Mouse (Mus musculus) olfactory bulb, adult 2 months (tissue): Measurements from ENCODE around the gene Tmem102. TPM values are rescaled to one million over a fixed set of nuclear protein-coding genes. Genes with fewer than 3 reads are reported as not detected.

Source experiments
- H3K27ac ChIP-seq: fragments of 200-500 bp; 2 replicates; pipeline ENCODE4 v1.5.1; 2012; ENCODE audit warnings: low read depth, low read length; ENCODE audit not compliant: insufficient read depth
- H3K4me1 ChIP-seq: fragments of 200-500 bp; 2 replicates; pipeline ENCODE4 v1.6.1; 2012; ENCODE audit warnings: low read length; ENCODE audit not compliant: control insufficient read depth, insufficient read depth
- H3K4me3 ChIP-seq: fragments of 200-500 bp; 2 replicates; pipeline ENCODE4 v1.5.1; 2012; ENCODE audit warnings: mild to moderate bottlenecking, low read depth, low read length, moderate library complexity; ENCODE audit not compliant: insufficient read depth
- CTCF ChIP-seq: fragments of 200-500 bp; IDR thresholded peaks from 2 replicates; pipeline ENCODE4 v1.5.1; 2012; ENCODE audit warnings: low read depth, mild to moderate bottlenecking, low read length, moderate library complexity; ENCODE audit not compliant: insufficient read depth
- POLR2A ChIP-seq: fragments of 200-500 bp; IDR thresholded peaks from 2 replicates; pipeline ENCODE4 v1.6.1; 2012; ENCODE audit warnings: mild to moderate bottlenecking, low read depth, low read length, moderate library complexity; ENCODE audit not compliant: insufficient read depth
- WGBS: fragments of 180-500 bp; shearing (Covaris S2); methylation state at CpG from one replicate; pipeline ENCODE4 v1.1.7; 2018; 5-methylcytosine and 5-hydroxymethylcytosine counted together
- polyA plus RNA-seq: library from polyadenylated mRNA; stranded (reverse); fragments of >200 nt; gene quantifications from 2 replicates; pipeline ENCODE4 v1.2.4, GENCODE M21; 2012; ENCODE audit warnings: low replicate concordance; ENCODE audit not compliant: missing spikeins, insufficient read depth, insufficient read length

Gene Tmem102
- not detected in 2 replicates for polyA plus RNA-seq

DNA sequence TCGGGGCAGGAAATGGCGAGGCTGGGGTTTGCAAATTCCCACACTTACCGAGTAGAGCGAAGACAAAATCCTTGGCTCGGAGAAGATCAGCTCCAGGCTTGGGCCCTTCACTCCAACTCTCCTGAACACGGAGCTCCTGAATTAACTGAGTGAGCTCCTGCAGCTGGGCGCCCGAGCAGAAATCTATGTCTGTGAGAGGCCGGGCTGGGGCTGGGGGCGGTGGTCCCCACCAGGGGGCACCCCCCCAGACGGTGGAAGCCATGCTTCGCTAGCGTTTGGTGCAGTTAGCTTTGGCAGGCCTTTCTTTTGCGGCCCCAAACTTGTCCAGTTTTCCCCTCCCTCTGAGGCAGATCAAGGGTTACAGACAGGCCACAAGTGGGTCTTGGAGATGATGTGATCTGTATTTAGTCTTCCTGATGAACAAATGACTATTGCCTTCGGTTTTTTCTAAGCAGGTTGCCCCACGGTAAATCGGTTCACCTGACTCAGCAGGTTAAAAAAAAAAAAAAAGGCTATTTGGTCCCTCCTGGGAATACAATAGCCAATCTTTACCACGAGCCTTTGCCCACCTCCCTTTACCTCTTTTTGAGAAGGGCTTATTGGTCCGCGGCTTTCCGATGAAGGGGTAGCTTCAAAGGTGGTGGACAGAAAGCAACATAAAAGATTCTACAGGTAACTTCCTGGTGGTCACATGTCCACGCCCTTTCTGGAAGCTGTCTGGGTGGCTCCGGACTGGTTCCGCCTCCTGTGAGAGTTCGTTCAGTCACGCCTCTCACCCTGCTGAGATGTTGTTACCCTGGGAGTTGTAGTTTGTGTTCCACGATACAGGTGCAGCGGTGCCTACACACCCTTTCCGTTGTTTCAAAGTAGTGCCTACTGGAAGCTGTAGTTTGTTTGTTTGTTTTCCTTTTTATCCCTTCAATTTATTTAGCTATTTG lies at the start of gene Tmem102:
Tmem102 (minus strand) TSS at position 653 of the 938 bp plus-strand sequence.
- TF ChIP-seq CTCF: no peak
- no peak for TF ChIP-seq POLR2A
- no peak within 1 kb of the TSS for H3K4me3 ChIP-seq
- no peak within 1 kb of the TSS for H3K27ac ChIP-seq
- H3K4me1 ChIP-seq: peaks cover 31% of the 10 kb centered on the region
- 35% methylated on average over 29 of the region's 29 CpGs for WGBS

DNA sequence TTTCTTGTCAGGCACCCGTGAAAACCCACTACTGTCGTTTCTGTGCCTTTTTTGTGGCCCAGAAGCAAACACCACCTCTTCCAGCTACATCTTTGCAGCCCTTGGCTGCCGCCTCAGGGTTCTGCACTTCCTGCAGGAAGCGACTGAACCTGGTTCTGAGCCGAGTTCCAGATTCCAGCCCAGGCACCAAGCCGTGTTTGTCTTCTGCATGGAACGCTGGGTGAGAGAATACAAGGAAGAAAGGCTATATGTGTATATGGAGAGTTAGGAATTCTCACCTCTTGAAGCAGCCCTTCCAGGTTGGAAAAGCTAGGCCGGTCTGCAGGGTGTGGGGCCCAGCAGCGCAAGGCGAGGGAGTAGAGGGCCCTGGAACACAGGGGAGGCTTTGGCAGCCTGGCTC lies 49.3 kb upstream of the Tmem102 start:
- 86% methylated on average over 10 of the region's 10 CpGs for WGBS
- TF ChIP-seq CTCF (no peak), POLR2A (no peak)
- Histone ChIP-seq H3K4me1 (no peaks in the 10 kb centered on the region; the same call in 1 of the 2 replicates), H3K27ac (no peak overlapping the region), H3K4me3 (no peak overlapping the region)

- 59% methylated on average over 7 of the region's 7 CpGs for WGBS
- Histone ChIP-seq H3K4me1 (no peaks in the 10 kb centered on the region; the same call in 1 of the 2 replicates), H3K4me3 (no peak overlapping the region), H3K27ac (no peak overlapping the region)
- TF ChIP-seq POLR2A: no peak
- no peak for TF ChIP-seq CTCF
These were observed 48.6 kb upstream of the Tmem102 start for GRCm38 (mm10) chr11:69853994-69854393.

DNA sequence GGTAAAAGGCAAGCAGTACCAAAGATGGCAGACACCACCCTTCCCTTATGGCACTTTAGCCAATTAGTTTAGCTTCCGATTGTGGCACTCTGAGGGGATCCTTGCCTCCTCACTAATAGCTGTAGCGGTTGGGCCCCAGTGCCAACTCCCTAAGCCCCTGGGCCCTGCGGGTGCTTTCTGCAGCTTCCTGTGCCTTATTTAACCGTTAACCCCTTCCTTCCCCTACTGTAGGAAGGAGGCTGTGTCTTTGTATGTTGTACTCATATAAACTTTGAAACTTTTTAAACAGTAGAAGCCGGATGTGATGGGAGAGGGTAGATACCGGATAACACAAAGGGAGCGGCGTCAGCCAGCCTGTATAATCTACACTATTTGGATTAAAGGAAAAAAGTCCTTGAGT lies 45.3 kb upstream of the Tmem102 start:
- WGBS: 63% methylated on average over 8 of the region's 8 CpGs
- Histone ChIP-seq H3K4me3 (no peak overlapping the region), H3K4me1 (peaks cover 14% of the 10 kb centered on the region), H3K27ac (no peak overlapping the region)
- TF ChIP-seq CTCF: no peak
- TF ChIP-seq POLR2A: no peak

GRCm38 (mm10) chr11:69849884-69850283 lies 44.5 kb upstream of the Tmem102 start:
- WGBS: 94% methylated on average over 15 of the region's 15 CpGs
- Histone ChIP-seq H3K4me3 (no peak overlapping the region), H3K4me1 (peaks cover 14% of the 10 kb centered on the region), H3K27ac (no peak overlapping the region)
- TF ChIP-seq CTCF: no peak
- TF ChIP-seq POLR2A: no peak

DNA sequence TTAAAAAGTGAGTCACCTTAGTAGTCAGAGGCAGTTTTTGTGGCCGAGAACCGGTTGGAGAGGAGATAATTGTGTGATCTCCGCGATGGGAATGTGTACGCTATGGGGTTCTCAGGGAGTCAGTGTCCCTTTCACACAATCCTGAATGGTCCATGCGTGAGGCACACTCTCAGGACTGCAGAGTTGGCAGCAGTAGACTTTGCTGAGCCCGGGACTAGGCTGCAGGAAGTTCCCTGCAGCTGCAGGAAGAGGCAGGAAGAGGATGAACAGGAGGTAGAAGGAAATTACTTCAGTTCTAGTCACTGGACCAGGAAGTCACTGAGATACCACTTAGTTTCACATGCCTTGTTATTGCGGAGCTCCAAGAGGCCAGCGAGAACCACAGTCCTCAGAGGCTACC lies 43.7 kb upstream of the Tmem102 start:
- Histone ChIP-seq H3K4me3 (no peak overlapping the region), H3K4me1 (peaks cover 14% of the 10 kb centered on the region), H3K27ac (no peak overlapping the region)
- TF ChIP-seq POLR2A (no peak), CTCF (no peak)
- 83% methylated on average over 9 of the region's 9 CpGs for WGBS

DNA sequence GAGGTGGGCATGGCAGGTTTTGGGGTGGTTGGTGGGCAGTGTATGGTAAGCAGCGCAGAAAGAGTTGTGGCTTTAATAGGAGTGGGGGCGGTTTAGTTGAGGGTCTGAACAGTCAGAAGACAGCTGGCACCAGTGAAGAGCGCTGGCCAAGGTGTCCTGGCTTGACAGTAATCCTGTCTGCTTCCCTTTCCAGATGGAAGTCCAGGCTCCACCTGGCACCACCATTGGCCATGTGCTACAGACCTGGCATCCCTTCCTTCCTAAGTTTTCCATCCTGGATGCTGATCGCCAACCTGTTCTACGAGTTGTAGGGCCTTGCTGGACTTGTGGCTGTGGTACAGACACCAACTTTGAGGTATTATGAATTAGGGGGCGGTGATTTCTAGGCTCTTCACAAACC lies 42.6 kb upstream of the Tmem102 start:
- H3K4me3 ChIP-seq: no peak overlapping the region

DNA sequence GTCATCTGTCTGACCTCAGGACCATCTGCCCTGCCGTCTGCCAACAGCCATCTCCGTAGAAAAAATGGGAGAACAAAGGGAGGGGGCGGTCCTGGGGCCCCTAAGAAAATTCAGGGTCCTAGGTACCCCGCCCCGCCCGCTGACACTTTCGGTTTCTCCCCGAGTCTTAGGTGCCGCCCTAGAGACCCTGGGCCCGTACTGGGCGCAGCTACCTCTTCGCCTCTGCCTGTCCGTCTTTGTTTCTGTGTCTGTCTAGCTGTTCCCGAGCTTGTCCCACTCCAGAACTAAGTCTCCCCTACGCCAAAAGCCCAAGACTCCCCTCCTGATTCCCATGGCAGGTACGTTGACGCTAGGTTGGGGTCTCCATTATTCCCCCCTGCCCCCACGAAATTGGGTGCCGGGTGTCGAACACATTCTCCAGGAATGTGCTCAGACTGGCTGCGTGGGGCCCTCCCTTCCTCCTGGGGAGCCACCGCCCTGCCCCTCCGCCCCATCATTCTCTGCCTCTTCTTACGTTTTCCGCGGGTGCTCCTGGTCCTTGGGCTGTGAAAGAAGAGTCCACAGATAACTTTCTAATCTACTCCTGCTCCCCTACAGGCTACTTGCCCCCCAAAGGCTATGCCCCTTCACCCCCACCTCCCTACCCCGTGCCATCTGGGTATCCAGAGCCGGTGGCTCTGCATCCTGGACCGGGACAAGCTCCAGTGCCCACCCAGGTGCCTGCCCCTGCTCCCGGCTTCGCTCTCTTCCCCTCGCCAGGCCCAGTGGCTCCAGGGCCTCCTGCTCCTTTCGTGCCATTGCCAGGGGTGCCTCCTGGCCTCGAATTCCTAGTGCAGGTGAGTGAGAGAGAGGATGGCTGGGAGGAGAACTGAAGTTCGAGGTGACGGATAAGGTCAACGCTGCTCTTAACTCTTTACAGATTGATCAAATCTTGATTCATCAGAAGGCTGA lies 41.6 kb upstream of the Tmem102 start:
- Histone ChIP-seq H3K4me3 (peak overlapping the region; percentile 71), H3K27ac (no peak overlapping the region; the same call in 1 of the 2 replicates), H3K4me1 (peaks cover 14% of the 10 kb centered on the region)
- TF ChIP-seq POLR2A (0 out of 2 replicates have a peak, but pooled peaks have one; percentile 9), CTCF (no peak)
- WGBS: 17% methylated on average over 37 of the region's 37 CpGs

More for the DNA sequence above, 42.6 kb upstream of the Tmem102 start:
- WGBS: 96% methylated on average over 6 of the region's 6 CpGs
- no peak overlapping the region for H3K27ac ChIP-seq
- no peak for TF ChIP-seq POLR2A
- TF ChIP-seq CTCF: no peak
- H3K4me1 ChIP-seq: peaks cover 14% of the 10 kb centered on the region
